Mouse (Mus musculus) spleen, adult 2 months (tissue): ENCODE measurements around the gene Prkar1a.

Source experiments
- CTCF ChIP-seq: fragments of 200-500 bp; IDR thresholded peaks from 2 replicates; pipeline ENCODE4 v1.5.1; 2011; ENCODE audit warnings: mild to moderate bottlenecking, inconsistent platforms; ENCODE audit not compliant: insufficient read depth, insufficient read length, insufficient replicate concordance; ENCODE audit errors: extremely low read depth
- POLR2A ChIP-seq: fragments of 200-500 bp; IDR thresholded peaks from 2 replicates; pipeline ENCODE4 v1.6.1; 2011; ENCODE audit warnings: low read depth, low read length, inconsistent platforms

DNA sequence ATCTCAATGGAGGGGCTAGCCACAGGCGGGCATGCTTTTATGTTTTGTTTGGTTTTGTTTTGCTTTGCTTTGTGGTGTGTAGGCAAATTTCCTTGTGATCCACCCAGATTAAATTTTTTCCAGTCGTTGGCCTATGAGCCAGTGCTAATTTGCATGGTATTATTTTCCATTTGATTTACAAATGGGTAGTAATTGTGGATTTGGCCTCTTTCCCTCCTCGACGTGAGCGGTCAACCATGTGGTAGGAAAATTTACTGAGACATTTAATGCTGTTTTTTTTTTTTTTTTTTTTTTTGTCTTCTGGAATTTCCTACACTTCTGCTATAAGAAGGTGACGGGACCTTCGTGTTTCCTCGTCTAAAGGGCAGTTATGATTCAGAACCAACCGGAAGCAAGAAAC, 54.6 kb downstream of the Prkar1a start:
- TF ChIP-seq POLR2A (no peak), CTCF (no peak)
